Mouse (Mus musculus) MEL (cell line): ENCODE measurements around the gene Fam13a. TPM values are rescaled to one million over a fixed set of nuclear protein-coding genes. Genes with fewer than 3 reads are reported as not detected.

ENCODE experiments used
- DNase-seq: peaks from one replicate; pipeline ENCODE4 v3.0.0; 2011; ENCODE audit warnings: low read depth, low spot score
- H3K27ac ChIP-seq: 2 replicates; pipeline ENCODE4 v1.5.1; 2012; ENCODE audit warnings: low read depth, mild to moderate bottlenecking, control low read depth, low read length, moderate library complexity; ENCODE audit not compliant: control insufficient read depth
- H3K27me3 ChIP-seq, 2 experiments: fragments of 150-350 bp in 1 of 2; sonication (generic) in 1 of 2; 2 replicates each; pipeline ENCODE4 v1.6.1; 2012; ENCODE audit warnings: low read length in 2 of 2, mild to moderate bottlenecking in 2 of 2, improper control_type of control experiment in 1 of 2, moderate library complexity in 1 of 2; ENCODE audit not compliant: insufficient read depth in 2 of 2, control insufficient read depth in 1 of 2
- H3K36me3 ChIP-seq, 2 experiments: 2 replicates each; pipeline ENCODE4 v1.6.1; 2012 to 2014; ENCODE audit warnings: low read length in 2 of 2, improper control_type of control experiment in 1 of 2, inconsistent platforms in 1 of 2, mild to moderate bottlenecking in 1 of 2; ENCODE audit not compliant: insufficient read depth in 2 of 2, control insufficient read depth in 1 of 2
- H3K4me1 ChIP-seq, 2 experiments: fragments of 150-350 bp in 1 of 2; sonication (generic) in 1 of 2; 2 replicates each; pipeline ENCODE4 v1.6.1; 2012; ENCODE audit warnings: low read length in 2 of 2, improper control_type of control experiment in 1 of 2, mild to moderate bottlenecking in 1 of 2; ENCODE audit not compliant: insufficient read depth in 2 of 2, control insufficient read depth in 1 of 2
- H3K4me3 ChIP-seq, 2 experiments: fragments of 150-350 bp in 1 of 2; sonication (generic) in 1 of 2; 2 replicates each; pipeline ENCODE4 v1.5.1; 2012; ENCODE audit warnings: low read depth in 2 of 2, low read length in 2 of 2, mild to moderate bottlenecking in 2 of 2, moderate library complexity in 2 of 2, control low read depth in 1 of 2, improper control_type of control experiment in 1 of 2; ENCODE audit not compliant: control insufficient read depth in 1 of 2, insufficient read depth in 1 of 2
- H3K79me2 ChIP-seq: 2 replicates; pipeline ENCODE4 v1.6.1; 2012; ENCODE audit warnings: mild to moderate bottlenecking, low read length, moderate library complexity; ENCODE audit not compliant: control insufficient read depth, poor library complexity, insufficient read depth
- H3K9ac ChIP-seq: 2 replicates; pipeline ENCODE4 v1.6.1; 2012; ENCODE audit warnings: low read depth, mild to moderate bottlenecking, control low read depth, low read length, moderate library complexity; ENCODE audit not compliant: control insufficient read depth, poor library complexity, severe bottlenecking
- H3K9me3 ChIP-seq: fragments of 150-350 bp; sonication (generic); replicated peaks from 2 replicates; pipeline ENCODE4 v1.6.1; 2012; ENCODE audit warnings: mild to moderate bottlenecking, low read length, improper control_type of control experiment, moderate library complexity; ENCODE audit not compliant: insufficient read depth
- BHLHE40 ChIP-seq: IDR thresholded peaks from 2 replicates; pipeline ENCODE4 v1.6.1; 2012; ENCODE audit warnings: low read depth, mild to moderate bottlenecking, inconsistent platforms, low read length, improper control_type of control experiment, borderline replicate concordance
- CHD1 ChIP-seq: IDR thresholded peaks from 2 replicates; pipeline ENCODE4 v1.6.1; 2012; ENCODE audit warnings: low read depth, mild to moderate bottlenecking, inconsistent platforms, low read length, improper control_type of control experiment
- CHD2 ChIP-seq: IDR thresholded peaks from 2 replicates; pipeline ENCODE4 v1.6.1; 2011; ENCODE audit warnings: low read length, improper control_type of control experiment
- CTCF ChIP-seq, 3 experiments: IDR thresholded peaks in 2 of 3; conservative IDR thresholded peaks in 1 of 3; 2 replicates each; pipeline ENCODE4 v1.5.1; 2011 to 2012; ENCODE audit warnings: low read length in 3 of 3, low read depth in 2 of 3, mild to moderate bottlenecking in 2 of 3, improper control_type of control experiment in 1 of 3, inconsistent platforms in 1 of 3, mixed read lengths in 1 of 3, moderate library complexity in 1 of 3; ENCODE audit not compliant: control insufficient read depth in 1 of 3, insufficient read depth in 1 of 3, poor library complexity in 1 of 3, severe bottlenecking in 1 of 3
- E2F4 ChIP-seq: IDR thresholded peaks from 2 replicates; pipeline ENCODE4 v1.6.1; 2011; ENCODE audit warnings: low read depth, low read length, improper control_type of control experiment, borderline replicate concordance
- ELF1 ChIP-seq: IDR thresholded peaks from 2 replicates; pipeline ENCODE4 v1.6.1; 2014; ENCODE audit warnings: low read depth, mild to moderate bottlenecking, inconsistent platforms, low read length, improper control_type of control experiment, moderate library complexity
- EP300 ChIP-seq, 2 experiments: IDR thresholded peaks; 2 replicates each; pipeline ENCODE4 v1.6.1; 2011; ENCODE audit warnings: improper control_type of control experiment in 2 of 2, low read length in 2 of 2, low read depth in 1 of 2, mild to moderate bottlenecking in 1 of 2
- ETS1 ChIP-seq: IDR thresholded peaks from 2 replicates; pipeline ENCODE4 v1.6.1; 2012; ENCODE audit warnings: low read depth, mild to moderate bottlenecking, inconsistent platforms, low read length, improper control_type of control experiment, moderate library complexity
- HCFC1 ChIP-seq: IDR thresholded peaks from 2 replicates; pipeline ENCODE4 v1.6.1; 2012; ENCODE audit warnings: low read depth, mild to moderate bottlenecking, inconsistent platforms, low read length, improper control_type of control experiment, moderate library complexity
- KAT2A ChIP-seq: conservative IDR thresholded peaks from 2 replicates; pipeline ENCODE4 v1.6.1; 2012; ENCODE audit warnings: low read depth, low read length, improper control_type of control experiment, inconsistent platforms
- MAFK ChIP-seq: IDR thresholded peaks from 2 replicates; pipeline ENCODE4 v1.6.1; 2011; ENCODE audit warnings: low read depth, mild to moderate bottlenecking, low read length, improper control_type of control experiment, borderline replicate concordance
- MAX ChIP-seq: IDR thresholded peaks from 2 replicates; pipeline ENCODE4 v1.6.1; 2011; ENCODE audit warnings: low read length, improper control_type of control experiment
- MXI1 ChIP-seq: IDR thresholded peaks from 2 replicates; pipeline ENCODE4 v1.6.1; 2011; ENCODE audit warnings: mild to moderate bottlenecking, low read depth, low read length, improper control_type of control experiment
- MYC ChIP-seq: IDR thresholded peaks from 2 replicates; pipeline ENCODE4 v1.6.1; 2011; ENCODE audit warnings: low read depth, mild to moderate bottlenecking, low read length, improper control_type of control experiment, moderate library complexity
- NELFE ChIP-seq: IDR thresholded peaks from 2 replicates; pipeline ENCODE4 v1.6.1; 2011; ENCODE audit warnings: low read depth, low read length, improper control_type of control experiment
- POLR2A ChIP-seq, 2 experiments: IDR thresholded peaks; 2 replicates each; pipeline ENCODE4 v1.6.1; 2011 to 2012; ENCODE audit warnings: low read length in 2 of 2, mild to moderate bottlenecking in 2 of 2, control low read depth in 1 of 2, improper control_type of control experiment in 1 of 2, low read depth in 1 of 2, moderate library complexity in 1 of 2; ENCODE audit not compliant: control insufficient read depth in 1 of 2, insufficient read depth in 1 of 2, poor library complexity in 1 of 2
- POLR2AphosphoS5 ChIP-seq: IDR thresholded peaks from 2 replicates; pipeline ENCODE4 v1.6.1; 2012; ENCODE audit warnings: low read depth, borderline replicate concordance, mild to moderate bottlenecking, inconsistent platforms, low read length, moderate library complexity, mixed read lengths
- RAD21 ChIP-seq: IDR thresholded peaks from 2 replicates; pipeline ENCODE4 v1.6.1; 2011; ENCODE audit warnings: mild to moderate bottlenecking, low read depth, low read length, improper control_type of control experiment
- RCOR1 ChIP-seq: IDR thresholded peaks from 2 replicates; pipeline ENCODE4 v1.6.1; 2012; ENCODE audit warnings: low read depth, mild to moderate bottlenecking, inconsistent platforms, low read length, improper control_type of control experiment
- SMC3 ChIP-seq: IDR thresholded peaks from 2 replicates; pipeline ENCODE4 v1.6.1; 2011; ENCODE audit warnings: low read depth, low read length, improper control_type of control experiment
- TBP ChIP-seq: IDR thresholded peaks from 2 replicates; pipeline ENCODE4 v1.8.0; 2011; ENCODE audit warnings: low read depth, low read length, improper control_type of control experiment
- USF2 ChIP-seq, 2 experiments: IDR thresholded peaks; 2 replicates each; pipeline ENCODE4 v1.6.1; 2011 to 2012; ENCODE audit warnings: improper control_type of control experiment in 2 of 2, low read length in 2 of 2, borderline replicate concordance in 1 of 2, inconsistent platforms in 1 of 2, low read depth in 1 of 2, mild to moderate bottlenecking in 1 of 2; ENCODE audit not compliant: insufficient read depth in 1 of 2
- ZKSCAN1 ChIP-seq: IDR thresholded peaks from 2 replicates; pipeline ENCODE4 v1.6.1; 2012; ENCODE audit warnings: low read depth, mild to moderate bottlenecking, inconsistent platforms, low read length, improper control_type of control experiment, moderate library complexity
- ZNF384 ChIP-seq: IDR thresholded peaks from 2 replicates; pipeline ENCODE4 v1.6.1; 2012; ENCODE audit warnings: low read depth, mild to moderate bottlenecking, inconsistent platforms, low read length, improper control_type of control experiment
- polyA plus RNA-seq, 2 experiments: library from polyadenylated mRNA; stranded (reverse) in 1 of 2; unstranded in 1 of 2; fragments of >175 nt in 1 of 2; fragments of >200 nt in 1 of 2; gene quantifications; 2 replicates each; pipeline versions ENCODE4 v1.2.1 to v1.2.4; 2012; ENCODE audit warnings: low replicate concordance in 2 of 2, low read depth in 1 of 2; ENCODE audit not compliant: insufficient read length in 2 of 2, insufficient read depth in 1 of 2, missing spikeins in 1 of 2
- total RNA-seq: library from RNA; depleted of rRNA; stranded (reverse); fragments of 300-350 nt; gene quantifications from 2 replicates; pipeline ENCODE4 v1.2.3, GENCODE M21; 2012

Fam13a gene
- total and polyA plus RNA-seq, 3 experiments: not detected

GRCm38 (mm10) chr6:58932515-58933188 is 91.7 kb downstream of the Fam13a start:
- TF ChIP-seq MAFK: no peak
- no peak for TF ChIP-seq SMC3
- no peak for TF ChIP-seq ELF1
- no peak for TF ChIP-seq POLR2A (IDR thresholded peaks at IDR 0.05; ENCODE audit: control insufficient read depth in 1 of 2, insufficient read depth in 1 of 2, low read depth in 1 of 2, low read length in 2 of 2, poor library complexity in 1 of 2)
- TF ChIP-seq MAX: no peak
- no peak for TF ChIP-seq TBP
- TF ChIP-seq MYC: no peak
- TF ChIP-seq ETS1: no peak
- no peak for TF ChIP-seq CHD1
- TF ChIP-seq, all 39 proteins: peak for 0
- no peak overlapping the region for H3K9ac ChIP-seq
- H3K79me2 ChIP-seq: no peaks in the 10 kb centered on the region

GRCm38 (mm10) chr6:58931149-58931548 is 93.2 kb downstream of the Fam13a start:
- no peaks in the 10 kb centered on the region for H3K4me1 ChIP-seq

More at GRCm38 (mm10) chr6:58932515-58933188, 91.7 kb downstream of the Fam13a start:
- Histone ChIP-seq H3K4me1 (no peaks in the 10 kb centered on the region), H3K9me3 (no peaks in the 10 kb centered on the region), H3K27ac (no peak overlapping the region), H3K36me3 (no peaks in the 10 kb centered on the region), H3K4me3 (no peak overlapping the region), H3K27me3 (no peaks in the 10 kb centered on the region; a peak in 1 of 4 replicates)
- DNase-seq: no peak

More at GRCm38 (mm10) chr6:58931149-58931548, 93.2 kb downstream of the Fam13a start:
- TF ChIP-seq POLR2AphosphoS5 (no peak), MAX (no peak), ZNF384 (no peak), ELF1 (no peak), CTCF (IDR thresholded peaks at IDR 0.05 in 2 of 3, conservative IDR thresholded peaks at IDR 0.05 in 1 of 3; ENCODE audit: control insufficient read depth in 1 of 3, insufficient read depth in 1 of 3, low read depth in 2 of 3, low read length in 3 of 3, poor library complexity in 1 of 3, severe bottlenecking in 1 of 3) (no peak), USF2 (IDR thresholded peaks at IDR 0.05; ENCODE audit: borderline replicate concordance in 1 of 2, insufficient read depth in 1 of 2, low read depth in 1 of 2, low read length in 2 of 2) (no peak), SMC3 (no peak), CHD2 (no peak), MXI1 (no peak), BHLHE40 (no peak), E2F4 (no peak), RCOR1 (no peak), EP300 (IDR thresholded peaks at IDR 0.05; ENCODE audit: low read depth in 1 of 2, low read length in 2 of 2) (no peak), RAD21 (no peak), ZKSCAN1 (no peak), ETS1 (no peak), CHD1 (no peak), KAT2A (no peak), NELFE (no peak), HCFC1 (no peak)
- Histone ChIP-seq H3K4me3 (no peak overlapping the region), H3K27me3 (no peaks in the 10 kb centered on the region; a peak in 1 of 4 replicates), H3K36me3 (no peaks in the 10 kb centered on the region), H3K9ac (no peak overlapping the region), H3K9me3 (no peaks in the 10 kb centered on the region), H3K27ac (no peak overlapping the region), H3K79me2 (no peaks in the 10 kb centered on the region)
- no peak for DNase-seq
